Mouse (Mus musculus): ENCODE measurements at regions not wholly inside any gene's neighbourhood (a gene's known extent, or its start where the extent isn't known, plus 50 kb on each side); places are given as distances from the start of the nearest gene placed in this dataset.
A peak's percentile ranks its signal among the peaks of the same experiment; 100 is the strongest.

DNA sequence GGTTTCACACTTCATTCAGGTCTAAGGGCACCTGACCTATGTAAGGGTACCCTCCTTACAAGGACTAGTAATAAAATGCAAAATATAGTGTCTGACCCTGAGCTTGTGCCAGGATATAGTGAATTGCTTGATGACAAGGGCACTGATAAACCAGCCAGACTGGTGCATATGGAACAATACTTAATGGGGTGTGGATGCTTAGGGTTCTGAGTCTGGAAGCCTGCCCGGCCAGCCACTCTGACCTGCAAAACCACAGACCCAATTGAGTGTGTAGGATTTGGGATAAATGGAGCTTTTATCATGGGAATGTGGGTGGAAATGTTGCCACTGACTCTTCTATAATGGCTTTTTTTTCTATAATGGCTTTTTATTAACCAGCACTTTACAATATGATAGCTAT, 1838.7 kb upstream of the Dsel start:
- Histone ChIP-seq H3K27ac (ENCODE audit: low read depth, low read length) (no peak overlapping the region), H3K4me1 (ENCODE audit: insufficient read depth) (no peaks in the 10 kb centered on the region), H3K9me3 (ENCODE audit: low read length) (no peaks in the 10 kb centered on the region), H3K4me3 (ENCODE audit: low read depth, low read length) (no peak overlapping the region), H3K4me2 (ENCODE audit: low read depth) (no peak overlapping the region), H3K36me3 (ENCODE audit: insufficient read depth) (no peaks in the 10 kb centered on the region), H3K9ac (no peak overlapping the region), H3K27me3 (ENCODE audit: insufficient read depth, low read length) (no peaks in the 10 kb centered on the region)
- 61% methylated on average over 1 of the region's 1 CpGs for WGBS
- no peak for TF ChIP-seq CTCF (IDR thresholded peaks at IDR 0.05; ENCODE audit: low read depth)
- DNase-seq (no peak), ATAC-seq (no peak)

GRCm38 (mm10) chr1:113688614-113689013, 1823.9 kb upstream of the Dsel start:
- Histone ChIP-seq H3K27me3 (ENCODE audit: insufficient read depth, low read length) (no peaks in the 10 kb centered on the region), H3K4me1 (ENCODE audit: insufficient read depth) (no peaks in the 10 kb centered on the region), H3K4me2 (ENCODE audit: low read depth) (no peak overlapping the region), H3K9me3 (ENCODE audit: low read length) (no peaks in the 10 kb centered on the region), H3K27ac (ENCODE audit: low read depth, low read length) (no peak overlapping the region), H3K36me3 (ENCODE audit: insufficient read depth) (no peaks in the 10 kb centered on the region), H3K9ac (no peak overlapping the region), H3K4me3 (ENCODE audit: low read depth, low read length) (no peak overlapping the region)
- DNase-seq = peak; percentile 28
- no peak for TF ChIP-seq CTCF (IDR thresholded peaks at IDR 0.05; ENCODE audit: low read depth)
- peak; percentile 71; the same call in 1 of the 2 replicates for ATAC-seq
- WGBS = 54% methylated on average over 2 of the region's 2 CpGs

- ATAC-seq (0 out of 2 replicates have a peak, but pooled peaks have one; percentile 12), DNase-seq (no peak)
Measured at GRCm38 (mm10) chr1:113676301-113676871, 1811.7 kb upstream of the Dsel start.

GRCm38 (mm10) chr1:113630898-113631297, 1766.2 kb upstream of the Dsel start:
- Histone ChIP-seq H3K36me3 (ENCODE audit: insufficient read depth) (no peaks in the 10 kb centered on the region), H3K27me3 (ENCODE audit: insufficient read depth, low read length) (no peaks in the 10 kb centered on the region), H3K27ac (ENCODE audit: low read depth, low read length) (no peak overlapping the region), H3K9me3 (ENCODE audit: low read length) (no peaks in the 10 kb centered on the region), H3K4me3 (ENCODE audit: low read depth, low read length) (no peak overlapping the region), H3K4me1 (ENCODE audit: insufficient read depth) (no peaks in the 10 kb centered on the region), H3K4me2 (ENCODE audit: low read depth) (no peak overlapping the region), H3K9ac (no peak overlapping the region)
- no peak for TF ChIP-seq CTCF (IDR thresholded peaks at IDR 0.05; ENCODE audit: low read depth)
- no peak for ATAC-seq
- DNase-seq = no peak
- WGBS = 80% methylated on average over 1 of the region's 1 CpGs

More at GRCm38 (mm10) chr1:113676301-113676871, 1811.7 kb upstream of the Dsel start:
- no peak overlapping the region for H3K9ac ChIP-seq
- no peaks in the 10 kb centered on the region for H3K27me3 ChIP-seq (ENCODE audit: insufficient read depth, low read length)
- no peak overlapping the region for H3K4me2 ChIP-seq (ENCODE audit: low read depth)
- TF ChIP-seq CTCF (IDR thresholded peaks at IDR 0.05; ENCODE audit: low read depth) = no peak
- H3K27ac ChIP-seq (ENCODE audit: low read depth, low read length) = no peak overlapping the region
- H3K4me1 ChIP-seq (ENCODE audit: insufficient read depth) = no peaks in the 10 kb centered on the region
- 9% methylated on average over 1 of the region's 1 CpGs for WGBS
- H3K9me3 ChIP-seq (ENCODE audit: low read length) = no peaks in the 10 kb centered on the region
- no peak overlapping the region for H3K4me3 ChIP-seq (ENCODE audit: low read depth, low read length)
- H3K36me3 ChIP-seq (ENCODE audit: insufficient read depth) = no peaks in the 10 kb centered on the region

All from forebrain, postnatal 0 days (tissue).